Mouse (Mus musculus) CH12.LX (cell line): ENCODE results near the gene Ypel2. TPM values are rescaled to one million over a fixed set of nuclear protein-coding genes. Genes with fewer than 3 reads are reported as not detected.

Source experiments
- DNase-seq: peaks from one replicate; pipeline ENCODE4 v3.0.0-alpha.2; 2013; ENCODE audit errors: extremely low read depth
- H3K27ac ChIP-seq: 2 replicates; pipeline ENCODE4 v1.5.1; 2012; ENCODE audit warnings: low read depth, mild to moderate bottlenecking, control low read depth, moderate library complexity; ENCODE audit not compliant: insufficient read depth
- H3K27me3 ChIP-seq: replicated peaks from 2 replicates; pipeline ENCODE3; 2012; ENCODE audit warnings: inconsistent platforms
- H3K36me3 ChIP-seq, 2 experiments: replicated peaks in 1 of 2; 2 replicates each; pipeline versions ENCODE3 to v1.6.1; 2012; ENCODE audit warnings: inconsistent platforms in 1 of 2, low read length in 1 of 2, mild to moderate bottlenecking in 1 of 2, mixed read lengths in 1 of 2, moderate library complexity in 1 of 2; ENCODE audit not compliant: control insufficient read depth in 1 of 2, insufficient read depth in 1 of 2
- H3K4me1 ChIP-seq, 2 experiments: 2 replicates each; pipeline ENCODE4 v1.6.1; 2012; ENCODE audit warnings: inconsistent platforms in 1 of 2, moderate library complexity in 1 of 2; ENCODE audit not compliant: insufficient read depth in 2 of 2, control insufficient read depth in 1 of 2
- H3K4me2 ChIP-seq: 2 replicates; pipeline ENCODE4 v1.6.1; 2012; ENCODE audit warnings: low read depth, mild to moderate bottlenecking, control low read depth; ENCODE audit not compliant: poor library complexity, insufficient read depth, severe bottlenecking
- H3K4me3 ChIP-seq, 3 experiments: fragments of 150-350 bp in 1 of 3; sonication (generic) in 1 of 3; replicated peaks in 1 of 3; 2 replicates each; pipeline versions ENCODE3 to v1.5.1; 2011 to 2012; ENCODE audit warnings: low read depth in 2 of 3, low read length in 2 of 3, mild to moderate bottlenecking in 2 of 3, moderate library complexity in 2 of 3, control low read depth in 1 of 3, improper control_type of control experiment in 1 of 3, inconsistent platforms in 1 of 3, mixed read lengths in 1 of 3; ENCODE audit not compliant: poor library complexity in 1 of 3
- H3K79me2 ChIP-seq: replicated peaks from 2 replicates; pipeline ENCODE4 v1.6.1; 2012; ENCODE audit warnings: mild to moderate bottlenecking, moderate library complexity; ENCODE audit not compliant: control insufficient read depth, poor library complexity, insufficient read depth, severe bottlenecking; ENCODE audit errors: extremely low read depth
- H3K9ac ChIP-seq: 2 replicates; pipeline ENCODE4 v1.6.1; 2012; ENCODE audit warnings: low read depth, mild to moderate bottlenecking, control low read depth, moderate library complexity; ENCODE audit not compliant: insufficient read depth
- H3K9me3 ChIP-seq: replicated peaks from 2 replicates; pipeline ENCODE3; 2012; ENCODE audit warnings: low read length, inconsistent platforms, mixed read lengths
- BHLHE40 ChIP-seq: IDR thresholded peaks from 2 replicates; pipeline ENCODE4 v1.6.1; 2011; ENCODE audit warnings: mild to moderate bottlenecking, low read depth, low read length, improper control_type of control experiment
- CHD1 ChIP-seq: IDR thresholded peaks from 2 replicates; pipeline ENCODE4 v1.6.1; 2012; ENCODE audit warnings: low read depth, low read length, improper control_type of control experiment, inconsistent platforms
- CHD2 ChIP-seq: IDR thresholded peaks from 2 replicates; pipeline ENCODE4 v1.6.1; 2011; ENCODE audit warnings: low read length, improper control_type of control experiment
- E2F4 ChIP-seq: IDR thresholded peaks from 2 replicates; pipeline ENCODE4 v1.6.1; 2011; ENCODE audit warnings: low read depth, low read length, improper control_type of control experiment; ENCODE audit not compliant: insufficient replicate concordance
- ELF1 ChIP-seq: IDR thresholded peaks from 2 replicates; pipeline ENCODE4 v1.6.1; 2014; ENCODE audit warnings: low read depth, mild to moderate bottlenecking, inconsistent platforms, low read length, improper control_type of control experiment
- EP300 ChIP-seq: IDR thresholded peaks from 2 replicates; pipeline ENCODE4 v1.6.1; 2011; ENCODE audit warnings: low read length, improper control_type of control experiment
- ETS1 ChIP-seq: conservative IDR thresholded peaks from 2 replicates; pipeline ENCODE4 v1.6.1; 2012; ENCODE audit warnings: low read depth, mild to moderate bottlenecking, inconsistent platforms, low read length, improper control_type of control experiment, moderate library complexity
- GABPA ChIP-seq: IDR thresholded peaks from 2 replicates; pipeline ENCODE4 v1.6.1; 2012; ENCODE audit warnings: low read depth, low read length, improper control_type of control experiment, inconsistent platforms; ENCODE audit not compliant: insufficient replicate concordance
- HCFC1 ChIP-seq: IDR thresholded peaks from 2 replicates; pipeline ENCODE4 v1.6.1; 2012; ENCODE audit warnings: low read depth, mild to moderate bottlenecking, inconsistent platforms, low read length, improper control_type of control experiment
- IRF4 ChIP-seq: IDR thresholded peaks from 2 replicates; pipeline ENCODE4 v1.6.1; 2014; ENCODE audit warnings: low read depth, mild to moderate bottlenecking, inconsistent platforms, low read length, improper control_type of control experiment
- JUN ChIP-seq: IDR thresholded peaks from 2 replicates; pipeline ENCODE4 v1.6.1; 2011; ENCODE audit warnings: low read depth, mild to moderate bottlenecking, low read length, improper control_type of control experiment, moderate library complexity; ENCODE audit not compliant: insufficient read depth
- JUND ChIP-seq: conservative IDR thresholded peaks from 2 replicates; pipeline ENCODE4 v1.6.1; 2011; ENCODE audit warnings: low read depth, low read length, improper control_type of control experiment
- KAT2A ChIP-seq: IDR thresholded peaks from 2 replicates; pipeline ENCODE4 v1.6.1; 2012; ENCODE audit warnings: low read length, improper control_type of control experiment, inconsistent platforms; ENCODE audit not compliant: insufficient replicate concordance
- MXI1 ChIP-seq: IDR thresholded peaks from 2 replicates; pipeline ENCODE4 v1.6.1; 2011; ENCODE audit warnings: mild to moderate bottlenecking, low read depth, low read length, improper control_type of control experiment
- MYC ChIP-seq: IDR thresholded peaks from 2 replicates; pipeline ENCODE4 v1.6.1; 2011; ENCODE audit warnings: low read depth, mild to moderate bottlenecking, improper control_type of control experiment, low read length
- NRF1 ChIP-seq: IDR thresholded peaks from 2 replicates; pipeline ENCODE4 v1.6.1; 2014; ENCODE audit warnings: low read depth, mild to moderate bottlenecking, inconsistent platforms, low read length, improper control_type of control experiment, moderate library complexity
- PAX5 ChIP-seq: IDR thresholded peaks from 2 replicates; pipeline ENCODE4 v1.6.1; 2012; ENCODE audit warnings: low read length, inconsistent platforms, mixed read lengths
- RAD21 ChIP-seq: IDR thresholded peaks from 2 replicates; pipeline ENCODE4 v1.6.1; 2011; ENCODE audit warnings: low read depth, mild to moderate bottlenecking, low read length, improper control_type of control experiment, moderate library complexity
- SIN3A ChIP-seq: IDR thresholded peaks from 2 replicates; pipeline ENCODE4 v1.6.1; 2012; ENCODE audit warnings: low read length, improper control_type of control experiment, inconsistent platforms
- TBP ChIP-seq: conservative IDR thresholded peaks from 2 replicates; pipeline ENCODE4 v1.6.1; 2011; ENCODE audit warnings: low read depth, low read length, improper control_type of control experiment
- USF1 ChIP-seq: IDR thresholded peaks from 2 replicates; pipeline ENCODE4 v1.6.1; 2014; ENCODE audit warnings: low read depth, mild to moderate bottlenecking, inconsistent platforms, low read length, improper control_type of control experiment
- USF2 ChIP-seq: conservative IDR thresholded peaks from 2 replicates; pipeline ENCODE4 v1.6.1; 2011; ENCODE audit warnings: low read depth, low read length, improper control_type of control experiment
- ZC3H11A ChIP-seq: IDR thresholded peaks from 2 replicates; pipeline ENCODE4 v1.6.1; 2012; ENCODE audit warnings: low read depth, mild to moderate bottlenecking, inconsistent platforms, low read length, improper control_type of control experiment
- ZMIZ1 ChIP-seq: IDR thresholded peaks from 2 replicates; pipeline ENCODE4 v1.6.1; 2012; ENCODE audit warnings: low read depth, mild to moderate bottlenecking, inconsistent platforms, low read length, improper control_type of control experiment
- ZNF384 ChIP-seq: IDR thresholded peaks from 2 replicates; pipeline ENCODE4 v1.6.1; 2012; ENCODE audit warnings: low read depth, low read length, improper control_type of control experiment, inconsistent platforms
- dilution Hi-C: fragments of 300-500 bp; cut with MboI; formaldehyde crosslinking; loops from 2 replicates; pipeline ENCODE4 v1.14.3; 2020; ENCODE audit warnings: low sequenced_read_pairs; ENCODE audit not compliant: extremely low pct_unique_long_range_greater_than_20kb, extremely low pct_ligation_motif_present
- in situ Hi-C: fragments of 300-500 bp; cut with MboI; formaldehyde crosslinking; loops from 3 replicates; pipeline ENCODE4 v1.14.3; 2019; ENCODE audit warnings: low sequenced_read_pairs, low pct_ligation_motif_present, low pct_unique_long_range_greater_than_20kb, mixed read lengths
- polyA plus RNA-seq: library from polyadenylated mRNA; unstranded; fragments of >175 nt; gene quantifications from 2 replicates; pipeline ENCODE4 v1.2.1, GENCODE M21; 2012; ENCODE audit warnings: low read depth; ENCODE audit not compliant: insufficient read length
- total RNA-seq, 2 experiments: library from RNA; depleted of rRNA; stranded (reverse); fragments of 300-350 nt in 1 of 2; fragments of >200 nt in 1 of 2; gene quantifications; 2 replicates each; pipeline ENCODE4 v1.2.3; 2012 to 2014

The Ypel2 gene
- total and polyA plus RNA-seq, 3 experiments, result 0.38 to 0.91 (median 0.59) TPM

- TF ChIP-seq ZC3H11A (no peak), ZMIZ1 (no peak)
Observed at GRCm38 (mm10) chr11:86967506-86967905, 26.0 kb downstream of the Ypel2 start (continued).

GRCm38 (mm10) chr11:86966696-86967095, 26.8 kb downstream of the Ypel2 start:
- no peaks in the 10 kb centered on the region for H3K79me2 ChIP-seq
- dilution Hi-C loops, result no loop called here
- no peak overlapping the region for H3K9ac ChIP-seq
- no peak for DNase-seq
- peaks cover 4 to 31% of the 10 kb centered on the region in 2 experiments for H3K4me1 ChIP-seq
- H3K4me3 ChIP-seq, result no peak overlapping the region
- H3K4me2 ChIP-seq, result no peak overlapping the region
- H3K27ac ChIP-seq, result no peak overlapping the region
- H3K27me3 ChIP-seq, result no peaks in the 10 kb centered on the region
- in situ Hi-C loops, result no loop called here
- no peaks in the 10 kb centered on the region for H3K9me3 ChIP-seq
- no peaks in the 10 kb centered on the region for H3K36me3 ChIP-seq
- peak; percentile 33; the same call in 1 of the 2 replicates for TF ChIP-seq IRF4
- no peak for TF ChIP-seq USF2
- TF ChIP-seq ZMIZ1, result no peak
- peak; percentile 68 for TF ChIP-seq JUND
- TF ChIP-seq EP300, result 0 out of 2 replicates have a peak, but pooled peaks have one; percentile 24
- TF ChIP-seq JUN, result 0 out of 2 replicates have a peak, but pooled peaks have one; percentile 15

GRCm38 (mm10) chr11:86965079-86965478, 28.4 kb downstream of the Ypel2 start:
- in situ Hi-C loops (no loop called here), dilution Hi-C loops (no loop called here)
- DNase-seq, result no peak

GRCm38 (mm10) chr11:86963698-86964097, 29.8 kb downstream of the Ypel2 start:
- H3K9me3 ChIP-seq, result no peaks in the 10 kb centered on the region
- dilution Hi-C loops (no loop called here), in situ Hi-C loops (no loop called here)
- no peak for TF ChIP-seq NRF1
- no peak for TF ChIP-seq CHD2
- no peak for TF ChIP-seq PAX5
- no peak for TF ChIP-seq JUN
- no peak for TF ChIP-seq HCFC1
- no peak for TF ChIP-seq USF2
- TF ChIP-seq E2F4, result no peak
- TF ChIP-seq SIN3A, result no peak
- no peak for TF ChIP-seq TBP
- no peak for TF ChIP-seq MXI1
- TF ChIP-seq GABPA, result no peak
- no peak for TF ChIP-seq IRF4
- no peak for TF ChIP-seq ZNF384
- TF ChIP-seq RAD21, result no peak
- no peak for TF ChIP-seq USF1
- TF ChIP-seq JUND, result no peak
- TF ChIP-seq ZC3H11A, result no peak

More at GRCm38 (mm10) chr11:86965079-86965478, 28.4 kb downstream of the Ypel2 start:
- Histone ChIP-seq H3K27me3 (no peaks in the 10 kb centered on the region), H3K9ac (no peak overlapping the region), H3K79me2 (no peaks in the 10 kb centered on the region), H3K36me3 (no peaks in the 10 kb centered on the region), H3K27ac (no peak overlapping the region), H3K4me2 (no peak overlapping the region), H3K4me1 (peaks cover 2 to 22% of the 10 kb centered on the region in 2 experiments; a peak in 2 of 4 replicates), H3K9me3 (no peaks in the 10 kb centered on the region), H3K4me3 (no peak overlapping the region)
- no peak for TF ChIP-seq ZC3H11A
- TF ChIP-seq ETS1, result no peak
- TF ChIP-seq BHLHE40, result no peak
- no peak for TF ChIP-seq MXI1
- TF ChIP-seq KAT2A, result no peak
- TF ChIP-seq ELF1, result no peak
- no peak for TF ChIP-seq MYC
- TF ChIP-seq EP300, result no peak
- TF ChIP-seq CHD1, result no peak

More at GRCm38 (mm10) chr11:86963698-86964097, 29.8 kb downstream of the Ypel2 start:
- Histone ChIP-seq H3K79me2 (no peaks in the 10 kb centered on the region), H3K4me1 (peaks cover 0 to 22% of the 10 kb centered on the region in 2 experiments; a peak in 2 of 4 replicates), H3K4me3 (no peak overlapping the region), H3K27me3 (no peaks in the 10 kb centered on the region), H3K36me3 (no peaks in the 10 kb centered on the region), H3K9ac (no peak overlapping the region), H3K4me2 (no peak overlapping the region), H3K27ac (no peak overlapping the region)
- DNase-seq, result no peak
